Mouse (Mus musculus) brain, embryonic 14.5 days (tissue): ENCODE data around the gene Usp32.

Experiments used
- CTCF ChIP-seq: fragments of 200-500 bp; IDR thresholded peaks from 2 replicates; pipeline ENCODE4 v1.5.1; 2012; ENCODE audit warnings: inconsistent platforms, mild to moderate bottlenecking, moderate library complexity, borderline replicate concordance; ENCODE audit not compliant: insufficient read depth, insufficient read length; ENCODE audit errors: extremely low read depth
- POLR2A ChIP-seq: fragments of 200-500 bp; IDR thresholded peaks from 2 replicates; pipeline ENCODE4 v1.6.1; 2012; ENCODE audit warnings: mild to moderate bottlenecking, inconsistent platforms, borderline replicate concordance; ENCODE audit not compliant: poor library complexity, insufficient read depth, insufficient read length, severe bottlenecking; ENCODE audit errors: extremely low read depth

DNA sequence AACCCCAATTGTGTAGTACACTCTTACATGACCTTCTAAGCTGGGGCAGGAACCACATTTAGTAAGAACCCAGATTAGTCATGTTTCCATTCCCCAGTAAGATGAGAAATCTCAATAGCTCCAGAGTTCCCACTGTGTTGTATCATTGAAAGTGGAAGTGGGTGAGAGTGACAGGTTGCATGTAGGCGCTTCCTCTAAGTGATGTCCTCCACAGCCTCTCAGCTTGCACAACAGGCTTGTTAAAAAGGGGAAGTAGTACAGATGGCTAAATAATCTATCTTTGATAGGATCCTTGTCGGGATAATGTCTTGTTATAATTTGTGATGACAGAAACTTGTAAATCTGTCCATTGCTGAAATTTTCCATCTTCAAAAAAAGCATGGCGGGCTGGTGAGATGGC, 136.4 kb downstream of the Usp32 start:
- TF ChIP-seq CTCF (no peak), POLR2A (no peak)
